Mouse (Mus musculus) C2C12 (cell line): ENCODE results near the gene Olfr642. TPM values are rescaled to one million over a fixed set of nuclear protein-coding genes. Genes with fewer than 3 reads are reported as not detected.

Experiments
- H3K27me3 ChIP-seq: one replicate; pipeline ENCODE4 v1.6.1; 2011; ENCODE audit not compliant: control insufficient read depth, insufficient read depth, insufficient read length
- H3K36me3 ChIP-seq: one replicate; pipeline ENCODE4 v1.6.1; 2011; ENCODE audit not compliant: control insufficient read depth, insufficient read depth
- H3K4me3 ChIP-seq: one replicate; pipeline ENCODE4 v1.5.1; 2011; ENCODE audit warnings: mild to moderate bottlenecking, control low read depth; ENCODE audit not compliant: poor library complexity, insufficient read depth, severe bottlenecking
- H3K79me2 ChIP-seq: one replicate; pipeline ENCODE4 v1.6.1; 2011; ENCODE audit not compliant: control insufficient read depth, insufficient read depth
- H3K79me3 ChIP-seq: one replicate; pipeline ENCODE4 v1.6.1; 2011; ENCODE audit warnings: low read depth, control low read depth
- H3ac ChIP-seq: one replicate; pipeline ENCODE3; 2011; ENCODE audit warnings: low read depth; ENCODE audit not compliant: control insufficient read depth, insufficient read length
- CEBPB ChIP-seq: IDR thresholded peaks from one replicate; pipeline ENCODE4 v1.6.1; 2011; ENCODE audit warnings: low read depth, mild to moderate bottlenecking, control low read depth, moderate library complexity
- CTCF ChIP-seq: IDR thresholded peaks from one replicate; pipeline ENCODE4 v1.5.1; 2011; ENCODE audit not compliant: control insufficient read depth, insufficient read depth, insufficient read length
- FOSL1 ChIP-seq: IDR thresholded peaks from one replicate; pipeline ENCODE4 v1.8.0; 2011; ENCODE audit warnings: mild to moderate bottlenecking, low read length; ENCODE audit not compliant: poor library complexity, insufficient read depth, severe bottlenecking
- MAX ChIP-seq: IDR thresholded peaks from one replicate; pipeline ENCODE4 v1.6.1; 2011; ENCODE audit warnings: mild to moderate bottlenecking, control low read depth
- MYOD1 ChIP-seq: IDR thresholded peaks from one replicate; pipeline ENCODE4 v1.6.1; 2011; ENCODE audit warnings: low read depth; ENCODE audit not compliant: control insufficient read depth, insufficient read length
- MYOG ChIP-seq: IDR thresholded peaks from one replicate; pipeline ENCODE4 v1.6.1; 2011; ENCODE audit not compliant: control insufficient read depth, insufficient read length; ENCODE audit errors: extremely low read depth
- USF1 ChIP-seq: IDR thresholded peaks from one replicate; pipeline ENCODE4 v1.6.1; 2011; ENCODE audit warnings: low read depth, mild to moderate bottlenecking, control low read depth, moderate library complexity
- polyA plus RNA-seq: library from polyadenylated mRNA; unstranded; fragments of >200 nt; fragmentation: generic; extraction: Trizol; gene quantifications from one replicate; pipeline ENCODE4 v1.2.1, GENCODE M21; 2012; ENCODE audit warnings: missing spikeins

Olfr642 gene
- polyA plus RNA-seq, 1 experiment, result not detected

GRCm38 (mm10) chr7:103999124-103999523 is 53.3 kb downstream of the Olfr642 start:
- TF ChIP-seq CTCF (no peak), CEBPB (no peak), MYOG (no peak), USF1 (no peak), MYOD1 (no peak), FOSL1 (no peak), MAX (no peak)
- Histone ChIP-seq H3ac (no peak overlapping the region), H3K79me3 (no peaks in the 10 kb centered on the region), H3K4me3 (no peak overlapping the region), H3K36me3 (no peaks in the 10 kb centered on the region), H3K79me2 (no peaks in the 10 kb centered on the region), H3K27me3 (no peaks in the 10 kb centered on the region)

DNA sequence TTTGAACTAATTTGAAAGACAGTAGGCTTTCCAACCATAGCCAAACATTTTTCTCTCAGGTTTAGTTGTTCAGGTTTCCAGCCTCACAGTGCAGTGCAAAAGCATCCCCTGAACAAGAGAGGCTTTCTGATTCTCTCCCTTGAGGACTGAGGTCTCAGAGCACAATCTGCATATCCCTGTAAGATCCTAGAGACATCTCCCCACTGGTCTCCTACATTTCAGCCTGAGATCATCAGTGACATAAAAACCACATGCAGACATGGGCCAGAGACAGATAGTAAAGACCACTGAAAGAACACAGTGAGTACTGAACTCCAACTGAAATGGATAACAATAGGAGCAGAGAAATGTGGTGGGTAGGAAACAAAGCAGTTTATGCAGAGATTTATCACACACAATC is 54.0 kb downstream of the Olfr642 start, which contains the start of gene Olfr638:
Gene Olfr638, plus strand, starts transcription at position 301 of the 400 bp plus-strand sequence.
- TF ChIP-seq MYOG (no peak), MYOD1 (no peak), FOSL1 (no peak), CEBPB (no peak), CTCF (no peak), MAX (no peak), USF1 (no peak)
- Histone ChIP-seq H3K27me3 (no peaks in the 10 kb centered on the region), H3K79me2 (no peaks in the 10 kb centered on the region), H3K4me3 (no peak within 1 kb of the TSS), H3K79me3 (no peaks in the 10 kb centered on the region), H3K36me3 (no peaks in the 10 kb centered on the region), H3ac (no peak within 1 kb of the TSS)

Other genes starting within 250 kb of the Olfr642 start
- not detected for gene Hbb-bt, start 238.7 kb downstream of the Olfr642 start, polyA plus RNA-seq
- gene Hbb-bs, start 224.6 kb downstream of the Olfr642 start, polyA plus RNA-seq, result not detected
- not detected for gene Hbb-bh2, start 212.1 kb downstream of the Olfr642 start, polyA plus RNA-seq
- not detected for gene Hbb-bh1, start 209.5 kb downstream of the Olfr642 start, polyA plus RNA-seq
- gene Hbb-y, start 199.4 kb downstream of the Olfr642 start, polyA plus RNA-seq, result not detected
- not detected for gene Olfr66, start 166.4 kb downstream of the Olfr642 start, polyA plus RNA-seq
- not detected for gene Olfr64, start 158.2 kb downstream of the Olfr642 start, polyA plus RNA-seq
- gene Olfr65, start 149.2 kb downstream of the Olfr642 start, polyA plus RNA-seq, result not detected
- gene Olfr631, start 123.8 kb downstream of the Olfr642 start, polyA plus RNA-seq, result not detected
- gene Olfr632, start 118.3 kb downstream of the Olfr642 start, polyA plus RNA-seq, result not detected
- gene Olfr633, start 108.2 kb downstream of the Olfr642 start, polyA plus RNA-seq, result not detected
- not detected for gene Olfr635, start 81.5 kb downstream of the Olfr642 start, polyA plus RNA-seq
- gene Olfr638, start 53.9 kb downstream of the Olfr642 start, polyA plus RNA-seq, result not detected
- gene Olfr639, start 35.4 kb downstream of the Olfr642 start, polyA plus RNA-seq, result not detected
- not detected for gene Olfr640, start 27.1 kb downstream of the Olfr642 start, polyA plus RNA-seq
- not detected for gene Olfr641, start 17.2 kb downstream of the Olfr642 start, polyA plus RNA-seq
- gene 4930516K23Rik, start 8.8 kb upstream of the Olfr642 start, polyA plus RNA-seq, result not detected
- not detected for gene Olfr644, start 19.2 kb upstream of the Olfr642 start, polyA plus RNA-seq
- gene Olfr645, start 32.8 kb upstream of the Olfr642 start, polyA plus RNA-seq, result not detected
- not detected for gene Olfr646, start 52.2 kb upstream of the Olfr642 start, polyA plus RNA-seq
- not detected for gene Ubqln5, start 77.2 kb upstream of the Olfr642 start, polyA plus RNA-seq
- gene Olfr643, start 84.7 kb upstream of the Olfr642 start, polyA plus RNA-seq, result not detected
- not detected for gene Ubqln3, start 90.6 kb upstream of the Olfr642 start, polyA plus RNA-seq
- gene Ubqlnl, start 97.9 kb upstream of the Olfr642 start, polyA plus RNA-seq, result not detected
- not detected for gene Olfm5, start 112.2 kb upstream of the Olfr642 start, polyA plus RNA-seq
- gene Olfr648, start 130.7 kb upstream of the Olfr642 start, polyA plus RNA-seq, result not detected
- not detected for gene Olfr649, start 143.3 kb upstream of the Olfr642 start, polyA plus RNA-seq
- 0.05 TPM for gene Trim6, start 166.1 kb upstream of the Olfr642 start, polyA plus RNA-seq
- not detected for gene Trim34a, start 191.8 kb upstream of the Olfr642 start, polyA plus RNA-seq
- not detected for gene Trim5, start 235.4 kb upstream of the Olfr642 start, polyA plus RNA-seq